Mouse (Mus musculus) lung, adult 2 months (tissue): Measurements from ENCODE around the gene Git2.

Experiments
- CTCF ChIP-seq: fragments of 200-500 bp; IDR thresholded peaks from 2 replicates; pipeline ENCODE4 v1.5.1; 2011; ENCODE audit warnings: mild to moderate bottlenecking, low read length, control low read depth; ENCODE audit not compliant: insufficient read depth
- POLR2A ChIP-seq: fragments of 200-500 bp; IDR thresholded peaks from 2 replicates; pipeline ENCODE4 v1.6.1; 2011; ENCODE audit warnings: low read depth, mild to moderate bottlenecking, control low read depth, low read length, borderline replicate concordance; ENCODE audit errors: extremely low read depth

DNA sequence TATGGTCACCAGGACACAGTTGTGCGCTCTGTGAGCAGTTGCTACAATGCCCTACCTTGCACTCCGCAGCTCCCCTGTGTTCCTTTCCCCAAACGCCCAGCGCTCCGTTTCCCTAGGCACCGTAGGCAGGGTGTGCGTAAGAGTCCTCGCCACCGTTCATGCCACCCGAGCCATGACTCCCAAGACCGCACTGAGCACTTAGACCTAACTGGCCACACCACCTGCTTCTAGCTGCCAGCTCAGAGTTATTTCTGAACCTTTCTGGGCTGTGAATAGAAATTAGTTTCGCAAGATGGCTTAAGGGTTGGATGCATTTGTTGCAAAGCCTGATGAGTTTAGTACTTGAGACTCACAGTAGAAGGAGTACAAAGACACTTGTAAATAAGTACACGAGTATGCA, 52.5 kb downstream of the Git2 start:
- TF ChIP-seq POLR2A = no peak
- TF ChIP-seq CTCF = no peak
